Mouse (Mus musculus) liver, adult (tissue): Measurements from ENCODE around the gene Rassf2.

Experiments
- GATA4 ChIP-seq: IDR thresholded peaks from 2 replicates; pipeline ENCODE4 v1.6.1; 2014; ENCODE audit warnings: mild to moderate bottlenecking, low read length; ENCODE audit not compliant: insufficient replicate concordance

Gene Rassf2

DNA sequence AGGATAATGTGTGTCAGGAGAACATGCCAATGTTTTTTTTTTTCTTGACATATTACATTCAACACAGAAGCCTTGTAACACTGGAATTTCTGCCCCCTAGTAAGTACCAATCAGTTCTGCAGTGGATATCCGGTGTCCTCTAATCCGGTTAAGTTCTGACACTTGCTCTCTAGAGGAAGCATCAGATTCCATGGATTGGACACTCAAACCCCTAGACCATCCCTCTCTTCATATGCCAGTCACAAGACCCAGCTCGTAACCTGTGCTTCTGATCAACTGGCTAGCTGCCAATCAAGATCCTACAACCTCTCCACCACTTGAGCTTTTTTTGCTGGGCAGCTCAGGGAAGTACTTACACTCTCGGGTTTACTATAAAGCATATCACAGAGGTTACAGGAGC lies 8.4 kb downstream of the Rassf2 start:
- no peak for TF ChIP-seq GATA4

GRCm38 (mm10) chr2:132020991-132021541 lies 9.0 kb downstream of the Rassf2 start:
- no peak for TF ChIP-seq GATA4

DNA sequence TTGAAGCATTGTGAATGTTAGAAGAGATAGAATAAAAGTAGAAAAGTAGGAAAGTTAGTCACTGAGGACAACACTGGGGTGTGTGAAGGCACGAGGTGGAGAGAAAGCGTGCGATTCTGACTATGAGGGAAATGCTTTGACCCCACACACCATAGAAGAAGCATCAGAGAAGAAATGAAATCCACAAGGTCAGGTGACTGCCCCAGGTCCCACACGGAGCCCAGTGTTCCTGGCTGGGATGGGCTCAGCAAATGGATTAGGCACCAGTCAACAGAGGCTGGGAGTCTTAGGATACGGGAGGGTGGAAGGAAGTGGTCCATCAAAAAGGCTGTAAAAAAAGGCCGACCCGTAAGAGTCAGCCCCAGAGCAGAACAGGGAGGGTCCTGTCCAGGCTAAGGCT lies 9.6 kb downstream of the Rassf2 start:
- TF ChIP-seq GATA4: no peak

- no peak for TF ChIP-seq GATA4
Measured at GRCm38 (mm10) chr2:132019372-132019811, 10.7 kb downstream of the Rassf2 start.

DNA sequence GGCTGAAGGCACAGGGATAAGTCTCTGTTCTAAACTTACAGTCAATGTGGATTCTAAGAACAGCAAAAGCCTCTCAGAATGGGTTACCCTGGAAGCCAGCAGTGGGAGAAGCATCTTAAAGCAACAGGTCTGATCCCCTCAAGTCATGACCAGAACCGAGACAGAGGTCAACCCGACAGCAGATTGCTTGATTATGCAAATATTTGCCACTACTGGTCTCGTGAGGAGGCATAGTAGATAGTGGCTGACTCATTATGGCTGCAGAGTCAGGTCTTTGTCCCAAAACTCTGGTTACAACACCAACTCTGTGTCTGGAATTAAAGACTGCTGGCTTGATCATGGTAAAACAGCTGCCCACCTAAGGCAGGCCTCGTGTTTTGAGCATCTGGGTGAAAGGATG lies 11.9 kb downstream of the Rassf2 start:
- TF ChIP-seq GATA4: no peak

GRCm38 (mm10) chr2:132017611-132018010 lies 12.4 kb downstream of the Rassf2 start:
- TF ChIP-seq GATA4: no peak

- TF ChIP-seq GATA4: no peak
Measured at GRCm38 (mm10) chr2:132016034-132016433, 14.0 kb downstream of the Rassf2 start.

- no peak for TF ChIP-seq GATA4
Measured at GRCm38 (mm10) chr2:132013152-132013551, 16.9 kb downstream of the Rassf2 start.

- TF ChIP-seq GATA4: no peak
Measured at GRCm38 (mm10) chr2:132010781-132011180, 19.3 kb downstream of the Rassf2 start.

- TF ChIP-seq GATA4: no peak
Measured at GRCm38 (mm10) chr2:132008186-132008585, 21.9 kb downstream of the Rassf2 start.

DNA sequence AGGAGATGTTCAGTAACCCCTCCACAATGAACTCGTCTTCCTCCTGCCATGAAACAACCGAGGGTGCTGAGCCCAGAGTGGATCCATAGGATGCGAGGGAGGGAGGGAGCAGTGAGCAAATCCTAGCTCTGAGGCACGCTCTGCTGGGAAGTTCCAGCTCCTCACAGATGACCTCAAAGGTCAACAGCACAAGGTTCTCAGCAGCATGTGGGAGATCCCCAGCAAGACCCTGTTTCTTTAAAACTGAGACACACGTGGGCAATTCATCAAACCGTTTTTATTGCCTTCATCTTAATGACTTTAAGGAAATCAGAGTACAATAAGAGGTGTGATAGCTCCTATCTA lies 22.6 kb downstream of the Rassf2 start:
- TF ChIP-seq GATA4: no peak

DNA sequence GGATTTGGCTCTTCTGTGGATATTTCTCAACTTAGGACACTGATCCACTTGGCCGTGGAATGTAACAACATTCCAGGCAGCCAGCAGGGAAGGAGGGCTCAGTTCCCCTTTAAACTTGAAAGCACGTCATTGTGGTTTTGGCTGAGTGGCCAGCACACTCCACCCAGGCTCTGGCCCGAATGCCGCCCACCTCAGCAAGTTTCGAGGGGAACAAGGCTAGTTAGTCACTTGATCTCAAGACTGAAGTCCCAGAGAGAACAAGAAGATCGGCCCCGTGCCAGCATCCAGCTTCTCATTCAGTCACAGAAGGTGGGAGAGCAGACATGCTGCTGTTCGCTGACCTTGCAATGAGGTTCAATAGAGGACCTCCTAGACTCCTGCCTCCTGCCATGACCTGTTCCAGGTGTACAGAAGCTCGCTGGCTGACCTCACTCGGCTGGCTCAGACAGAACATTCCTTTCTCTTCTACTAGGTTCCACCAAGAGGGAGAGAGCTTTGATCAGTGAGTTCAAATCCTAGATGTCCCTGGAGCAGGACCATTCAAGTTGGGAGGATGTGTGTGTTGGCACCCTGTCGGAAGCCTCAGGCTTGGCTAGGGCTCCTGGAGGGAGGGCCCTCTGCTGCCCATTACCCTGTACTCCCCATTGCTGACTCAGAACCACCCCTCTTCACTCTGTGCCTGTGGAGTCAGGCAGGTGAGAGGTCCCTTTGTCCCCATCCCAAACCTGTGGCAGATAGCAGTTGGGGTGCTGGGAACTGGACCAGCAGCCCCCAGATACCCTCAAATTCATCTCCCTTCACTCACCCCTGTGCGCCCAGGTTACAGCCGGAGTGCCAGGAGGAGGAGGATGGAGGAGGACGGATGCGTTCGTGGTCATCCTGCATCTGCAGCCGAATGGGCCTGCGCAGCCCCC lies 23.2 kb downstream of the Rassf2 start:
- TF ChIP-seq GATA4: no peak

DNA sequence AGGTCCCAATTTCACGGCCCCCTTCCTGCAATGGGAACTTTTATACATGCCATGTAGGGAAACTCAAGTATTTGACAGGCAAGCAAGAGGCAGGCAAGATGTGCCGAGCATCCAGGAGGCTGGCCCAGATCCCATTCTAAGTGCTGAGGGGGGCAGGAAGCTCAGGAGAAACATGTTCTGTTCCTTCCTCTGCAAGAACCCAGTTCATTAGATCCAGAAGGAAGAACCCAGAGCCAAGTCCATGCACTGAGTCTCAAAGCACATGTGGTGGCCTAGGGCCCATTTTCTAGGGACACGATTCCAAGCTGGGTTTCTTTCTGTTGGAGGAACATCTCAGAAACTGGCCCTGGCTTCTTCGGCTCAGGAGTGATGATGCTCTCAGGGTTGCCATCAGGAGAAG lies 24.6 kb downstream of the Rassf2 start:
- TF ChIP-seq GATA4: no peak

DNA sequence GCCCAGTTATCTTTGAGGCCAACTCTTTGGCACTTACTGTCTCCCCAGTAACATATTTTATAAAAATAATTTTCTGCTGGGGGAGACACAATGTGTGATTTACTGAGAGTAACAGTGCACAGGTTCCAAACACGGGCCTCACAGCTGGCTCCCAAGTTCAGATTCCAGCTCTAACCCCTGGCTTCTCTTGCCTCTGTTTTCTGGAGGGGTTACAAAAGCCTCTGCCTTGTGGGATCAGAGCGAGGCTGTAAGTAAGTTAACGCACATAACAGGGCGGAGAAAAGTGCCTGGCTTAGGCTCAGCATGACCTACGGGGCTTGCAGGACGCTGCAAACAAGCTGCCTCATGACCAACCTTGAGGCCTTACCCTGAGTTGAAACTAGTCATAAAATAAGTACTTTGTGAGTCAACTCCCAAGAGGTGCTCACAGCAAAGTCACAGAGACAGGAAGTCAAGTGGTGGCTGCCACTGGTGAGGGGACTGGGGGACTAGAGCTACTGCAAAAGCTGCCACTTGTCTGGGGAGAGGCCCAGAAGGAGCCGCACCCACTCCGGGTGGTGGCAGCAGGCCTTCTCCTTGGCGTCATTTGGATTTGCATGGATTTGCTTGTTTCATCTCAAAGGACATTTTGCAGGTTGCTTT lies 25.4 kb downstream of the Rassf2 start:
- TF ChIP-seq GATA4: no peak

GRCm38 (mm10) chr2:132003916-132004315 lies 26.1 kb downstream of the Rassf2 start:
- no peak for TF ChIP-seq GATA4

DNA sequence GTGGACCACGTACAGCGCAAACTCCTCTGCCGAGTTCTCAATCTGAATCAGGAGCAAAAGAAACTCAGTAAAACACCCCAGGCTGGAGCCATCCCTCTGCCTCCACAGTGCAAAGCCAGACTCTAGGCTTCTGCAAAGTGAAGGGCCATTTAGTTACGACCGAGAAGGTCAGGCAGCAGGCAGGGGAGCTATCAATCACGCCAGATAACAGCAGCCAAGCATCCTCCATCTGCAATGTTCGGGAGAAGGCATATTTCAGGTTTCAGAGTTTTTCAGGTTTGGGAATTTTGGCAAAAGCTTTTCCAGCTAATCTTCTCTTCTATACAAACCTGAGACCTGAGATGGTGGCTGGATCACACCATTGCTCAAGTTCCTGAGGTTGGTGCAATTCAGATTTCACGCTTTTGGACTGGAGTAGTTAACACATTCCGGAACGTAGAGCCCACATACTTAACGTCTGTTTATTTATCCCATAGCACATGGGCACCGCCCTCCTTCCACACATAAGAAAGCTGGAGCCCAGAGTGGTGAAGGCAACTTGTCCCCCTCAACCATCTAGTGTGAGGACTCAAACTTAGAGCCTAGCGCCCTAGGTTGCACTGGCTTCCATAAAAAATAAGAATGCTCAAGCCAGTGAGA lies 28.2 kb downstream of the Rassf2 start:
- TF ChIP-seq GATA4: no peak
